Mouse (Mus musculus): ENCODE measurements around the gene Synpo2.

DNA sequence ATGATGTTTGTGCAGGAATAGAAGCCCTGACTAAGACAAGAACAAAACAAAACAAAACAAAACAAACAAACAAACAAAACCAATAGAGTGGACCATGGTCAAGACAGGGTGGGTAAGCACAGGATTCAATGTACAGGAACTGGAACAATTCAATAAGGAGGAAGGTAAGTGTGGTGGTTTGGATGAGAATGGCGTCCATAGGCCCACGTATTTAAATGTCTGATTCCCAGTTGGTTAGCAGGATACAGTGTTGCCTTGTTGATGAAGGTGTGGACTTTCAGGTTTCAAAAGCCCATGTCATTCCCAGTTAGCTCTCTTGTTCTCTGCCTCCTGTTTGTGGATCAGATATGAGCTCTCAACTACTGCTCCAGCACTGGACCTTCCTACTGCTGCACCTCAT is 140.8 kb downstream of the Synpo2 start:
- TF ChIP-seq CTCF (conservative IDR thresholded peaks at IDR 0.05; ENCODE audit: insufficient read depth, insufficient read length, low read depth, low read length) (no peak), POLR2A (IDR thresholded peaks at IDR 0.05; ENCODE audit: low read depth, low read length) (no peak)

Measured in kidney, adult 2 months (tissue).